Mouse (Mus musculus) ES-E14 (cell line): ENCODE measurements around the gene Lgsn.

Source experiments
- HCFC1 ChIP-seq: IDR thresholded peaks from 2 replicates; pipeline ENCODE4 v1.6.1; 2012; ENCODE audit warnings: low read length, inconsistent platforms, borderline replicate concordance; ENCODE audit not compliant: insufficient read depth
- MAFK ChIP-seq: IDR thresholded peaks from 2 replicates; pipeline ENCODE4 v1.6.1; 2014; ENCODE audit warnings: mild to moderate bottlenecking, low read depth, low read length, inconsistent platforms; ENCODE audit not compliant: insufficient read depth
- ZNF384 ChIP-seq: IDR thresholded peaks from 2 replicates; pipeline ENCODE4 v1.6.1; 2012; ENCODE audit warnings: low read depth, low read length, inconsistent platforms

- TF ChIP-seq HCFC1 (no peak), ZNF384 (no peak), MAFK (no peak)
Measured at GRCm38 (mm10) chr1:31205346-31205745, 29.1 kb downstream of the Lgsn start.
